Mouse (Mus musculus): ENCODE measurements around the gene Tprg. TPM values are rescaled to one million over a fixed set of nuclear protein-coding genes. Genes with fewer than 3 reads are reported as not detected.
A peak's percentile ranks its signal among the peaks of the same experiment; 100 is the strongest.

The Tprg gene
- total and polyA plus RNA-seq, 2 experiments from 2014 or later = 0.18 TPM; not detected in 1

- peak; percentile 41 for ATAC-seq (ENCODE audit: insufficient read depth, low read depth)
- 40% methylated on average over 4 of the region's 4 CpGs for WGBS
- H3K36me3 ChIP-seq (replicated peaks; ENCODE audit: control insufficient read depth, insufficient read depth, low read length) = no peaks in the 10 kb centered on the region
- no peaks in the 10 kb centered on the region for H3K27me3 ChIP-seq (ENCODE audit: control insufficient read depth, insufficient read depth, low read length)
- no peak overlapping the region for H3K27ac ChIP-seq (ENCODE audit: low read depth)
- H3K9me3 ChIP-seq (replicated peaks; ENCODE audit: control insufficient read depth, low read length) = no peaks in the 10 kb centered on the region
- no peak for TF ChIP-seq CTCF (IDR thresholded peaks at IDR 0.05; ENCODE audit: low read depth)
- TF ChIP-seq EP300 (IDR thresholded peaks at IDR 0.05; ENCODE audit: low read depth) = no peak
- no peaks in the 10 kb centered on the region for H3K4me1 ChIP-seq (ENCODE audit: control insufficient read depth, insufficient read depth)
- H3K4me3 ChIP-seq (ENCODE audit: low read depth, low read length) = no peak overlapping the region
- H3K9ac ChIP-seq (replicated peaks; ENCODE audit: low read depth, low read length) = no peak overlapping the region
- DNase-seq (ENCODE audit: low spot score) = no peak
- H3K4me2 ChIP-seq (ENCODE audit: low read depth, low read length) = no peak overlapping the region
Measured at GRCm38 (mm10) chr16:25374121-25374520, 87.5 kb downstream of the Tprg start.

- peak; percentile 58 for TF ChIP-seq CTCF (IDR thresholded peaks at IDR 0.05; ENCODE audit: low read depth)
- TF ChIP-seq EP300 (IDR thresholded peaks at IDR 0.05; ENCODE audit: low read depth) = no peak
- Histone ChIP-seq H3K27ac (ENCODE audit: low read depth) (no peak overlapping the region), H3K9ac (replicated peaks; ENCODE audit: low read depth, low read length) (no peak overlapping the region), H3K9me3 (replicated peaks; ENCODE audit: control insufficient read depth, low read length) (no peaks in the 10 kb centered on the region), H3K4me2 (ENCODE audit: low read depth, low read length) (no peak overlapping the region), H3K36me3 (replicated peaks; ENCODE audit: control insufficient read depth, insufficient read depth, low read length) (no peaks in the 10 kb centered on the region), H3K4me1 (ENCODE audit: control insufficient read depth, insufficient read depth) (peaks cover 2% of the 10 kb centered on the region; the same call in 1 of the 2 replicates), H3K27me3 (ENCODE audit: control insufficient read depth, insufficient read depth, low read length) (no peaks in the 10 kb centered on the region), H3K4me3 (ENCODE audit: low read depth, low read length) (no peak overlapping the region)
- WGBS = 52% methylated on average over 5 of the region's 5 CpGs
- ATAC-seq (ENCODE audit: insufficient read depth, low read depth) (no peak), DNase-seq (ENCODE audit: low spot score) (peak; percentile 34)
Measured at GRCm38 (mm10) chr16:25374775-25375174, 88.2 kb downstream of the Tprg start.

- no peaks in the 10 kb centered on the region for H3K27me3 ChIP-seq (ENCODE audit: control insufficient read depth, insufficient read depth, low read length)
- no peaks in the 10 kb centered on the region for H3K36me3 ChIP-seq (replicated peaks; ENCODE audit: control insufficient read depth, insufficient read depth, low read length)
- H3K9me3 ChIP-seq (replicated peaks; ENCODE audit: control insufficient read depth, low read length) = no peaks in the 10 kb centered on the region
- no peak overlapping the region for H3K4me2 ChIP-seq (ENCODE audit: low read depth, low read length)
- DNase-seq (ENCODE audit: low spot score) (peak; percentile 73), ATAC-seq (ENCODE audit: insufficient read depth, low read depth) (no peak)
- peaks cover 4% of the 10 kb centered on the region; the same call in 1 of the 2 replicates for H3K4me1 ChIP-seq (ENCODE audit: control insufficient read depth, insufficient read depth)
- no peak overlapping the region for H3K4me3 ChIP-seq (ENCODE audit: low read depth, low read length)
- H3K9ac ChIP-seq (replicated peaks; ENCODE audit: low read depth, low read length) = no peak overlapping the region
- H3K27ac ChIP-seq (ENCODE audit: low read depth) = no peak overlapping the region
- WGBS = 33% methylated on average over 14 of the region's 14 CpGs
- TF ChIP-seq CTCF (IDR thresholded peaks at IDR 0.05; ENCODE audit: low read depth) = peak; percentile 88
- TF ChIP-seq EP300 (IDR thresholded peaks at IDR 0.05; ENCODE audit: low read depth) = no peak
Measured at GRCm38 (mm10) chr16:25376720-25377373, 90.2 kb downstream of the Tprg start.

GRCm38 (mm10) chr16:25377695-25378094 lies 91.1 kb downstream of the Tprg start:
- Histone ChIP-seq H3K36me3 (replicated peaks; ENCODE audit: control insufficient read depth, insufficient read depth, low read length) (no peaks in the 10 kb centered on the region), H3K27me3 (ENCODE audit: control insufficient read depth, insufficient read depth, low read length) (no peaks in the 10 kb centered on the region), H3K9ac (replicated peaks; ENCODE audit: low read depth, low read length) (no peak overlapping the region), H3K4me2 (ENCODE audit: low read depth, low read length) (no peak overlapping the region), H3K9me3 (replicated peaks; ENCODE audit: control insufficient read depth, low read length) (no peaks in the 10 kb centered on the region), H3K4me1 (ENCODE audit: control insufficient read depth, insufficient read depth) (peaks cover 4% of the 10 kb centered on the region; the same call in 1 of the 2 replicates), H3K27ac (ENCODE audit: low read depth) (no peak overlapping the region), H3K4me3 (ENCODE audit: low read depth, low read length) (no peak overlapping the region)
- TF ChIP-seq CTCF (IDR thresholded peaks at IDR 0.05; ENCODE audit: low read depth) (no peak), EP300 (IDR thresholded peaks at IDR 0.05; ENCODE audit: low read depth) (no peak)
- 74% methylated on average over 4 of the region's 4 CpGs for WGBS
- no peak for ATAC-seq (ENCODE audit: insufficient read depth, low read depth)
- DNase-seq (ENCODE audit: low spot score) = no peak

GRCm38 (mm10) chr16:25385498-25386192 lies 99.0 kb downstream of the Tprg start:
- H3K4me3 ChIP-seq (ENCODE audit: low read depth, low read length) = no peak overlapping the region
- no peak for TF ChIP-seq CTCF (IDR thresholded peaks at IDR 0.05; ENCODE audit: low read depth)
- no peak for TF ChIP-seq EP300 (IDR thresholded peaks at IDR 0.05; ENCODE audit: low read depth)
- no peaks in the 10 kb centered on the region for H3K9me3 ChIP-seq (replicated peaks; ENCODE audit: control insufficient read depth, low read length)
- ATAC-seq (ENCODE audit: insufficient read depth, low read depth) (no peak), DNase-seq (ENCODE audit: low spot score) (no peak)
- no peak overlapping the region for H3K9ac ChIP-seq (replicated peaks; ENCODE audit: low read depth, low read length)
- H3K4me2 ChIP-seq (ENCODE audit: low read depth, low read length) = no peak overlapping the region
- no peaks in the 10 kb centered on the region for H3K36me3 ChIP-seq (replicated peaks; ENCODE audit: control insufficient read depth, insufficient read depth, low read length)
- no peaks in the 10 kb centered on the region for H3K4me1 ChIP-seq (ENCODE audit: control insufficient read depth, insufficient read depth)
- H3K27me3 ChIP-seq (ENCODE audit: control insufficient read depth, insufficient read depth, low read length) = no peaks in the 10 kb centered on the region
- H3K27ac ChIP-seq (ENCODE audit: low read depth) = no peak overlapping the region
- 69% methylated on average over 6 of the region's 6 CpGs for WGBS
